Mouse (Mus musculus): ENCODE results near the gene Gpr4.

The Gpr4 gene

DNA sequence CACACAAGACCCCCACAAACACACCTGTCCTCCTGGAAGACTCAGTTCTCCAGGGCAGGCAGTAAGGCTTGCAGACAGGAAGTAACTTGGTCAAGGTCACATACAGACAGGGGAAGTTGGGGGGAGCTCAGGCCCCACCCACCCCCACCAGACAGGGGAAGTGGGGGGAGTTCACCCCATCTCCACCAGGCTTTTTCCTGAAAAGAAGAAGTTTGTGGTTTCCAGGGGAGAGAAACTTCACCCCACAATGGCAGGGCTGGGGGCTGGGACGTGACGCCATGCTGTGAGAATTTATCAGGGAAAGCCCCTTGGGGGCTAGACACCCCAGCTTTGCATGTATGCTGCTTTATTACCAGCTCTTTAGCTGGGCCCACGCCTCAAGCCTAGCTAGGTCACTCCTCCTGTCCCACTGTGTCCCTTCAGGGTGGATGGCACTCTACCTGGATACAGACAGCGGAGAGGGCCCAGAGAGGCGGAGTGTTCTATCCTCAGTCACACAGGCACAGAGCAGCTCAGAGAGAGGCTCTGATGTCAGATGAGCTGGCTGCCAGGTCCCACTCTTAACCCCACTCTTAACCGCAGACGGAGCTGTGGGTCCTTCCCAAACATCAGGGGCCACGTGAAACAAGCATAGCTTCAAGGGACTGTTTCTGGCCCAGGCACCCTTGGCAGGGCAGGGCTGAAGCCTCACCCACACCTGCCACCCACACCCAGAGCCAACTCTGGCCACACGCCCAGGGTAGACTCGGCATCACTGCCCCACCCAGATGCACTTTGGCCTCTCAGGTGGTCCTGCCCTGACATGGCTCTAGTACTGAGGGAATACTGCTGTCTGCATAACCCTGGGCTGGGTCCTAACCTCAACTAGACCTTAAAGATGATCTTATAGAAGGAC, 53.8 kb downstream of the Gpr4 start:
- DNase-seq, result peak; percentile 95

GRCm38 (mm10) chr7:19267051-19267450, 54.7 kb downstream of the Gpr4 start:
- DNase-seq, result peak; percentile 94

DNA sequence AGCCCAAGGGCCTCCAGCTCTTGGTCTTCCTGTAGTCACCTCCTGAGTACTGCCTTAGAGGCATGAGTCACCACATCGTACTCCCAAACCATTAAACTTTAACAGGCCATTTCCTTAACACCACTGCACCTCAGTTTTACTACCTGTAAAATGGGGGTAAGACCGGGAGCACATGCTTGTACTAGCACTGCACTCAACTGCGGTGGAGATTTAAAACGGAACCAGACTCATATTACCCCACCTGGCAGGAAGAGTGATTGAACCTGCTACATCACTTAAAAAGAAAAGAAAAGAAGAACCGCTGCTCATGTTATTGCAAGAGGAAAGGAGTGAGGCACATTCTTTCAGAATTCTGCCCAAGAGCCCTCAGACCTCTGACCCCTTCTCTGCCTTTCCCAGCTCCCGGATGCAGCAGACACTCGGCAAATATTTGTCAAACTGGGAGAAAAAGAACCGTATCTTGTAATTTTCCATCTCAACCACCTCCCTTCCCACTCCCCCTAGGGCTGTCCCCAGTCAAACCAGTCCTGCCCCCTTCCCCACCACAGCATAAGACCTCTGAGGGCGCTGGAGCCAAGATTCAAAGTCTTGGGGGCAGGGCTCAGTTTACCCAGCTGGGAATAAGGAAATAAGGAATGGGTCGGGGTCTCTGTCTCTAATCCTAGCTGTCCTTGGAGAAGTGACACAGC, 56.8 kb downstream of the Gpr4 start:
- DNase-seq, result no peak

DNA sequence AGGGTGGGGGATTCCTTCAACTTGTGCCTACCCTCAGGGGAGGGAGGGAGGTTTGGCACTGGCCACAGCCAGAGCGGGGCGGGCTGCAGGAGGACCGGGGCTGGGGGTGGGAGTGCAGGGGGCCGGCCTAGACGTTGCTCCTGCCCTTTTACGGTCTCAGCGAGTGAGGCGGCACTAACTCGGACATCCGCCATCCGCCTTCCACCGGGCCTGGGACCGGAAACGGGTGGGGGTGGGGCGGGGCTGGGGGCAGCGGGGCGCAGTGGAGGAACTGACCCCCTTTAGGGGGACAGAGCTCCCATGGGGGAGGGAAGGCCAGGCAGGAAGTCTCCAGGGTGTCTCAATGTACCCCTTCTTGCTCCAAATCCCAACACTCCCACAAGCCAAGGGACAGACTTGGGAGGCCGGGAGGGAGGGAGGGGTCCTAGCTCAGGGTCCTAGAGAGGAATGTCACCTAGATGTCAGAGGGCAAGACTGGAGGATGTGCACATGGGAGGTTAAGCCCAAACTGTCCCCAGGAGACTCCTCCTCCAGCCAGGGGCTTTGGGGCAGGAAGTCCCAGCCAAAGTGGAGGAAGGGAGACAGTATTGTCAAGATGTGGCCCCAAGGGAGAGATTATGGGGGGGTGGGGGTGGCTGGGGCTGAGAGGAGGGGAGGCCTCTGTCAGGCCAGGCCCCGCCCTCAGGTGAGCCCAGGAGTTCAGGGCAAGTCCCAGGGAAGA, 57.5 kb downstream of the Gpr4 start:
- DNase-seq, result peak; percentile 99

DNA sequence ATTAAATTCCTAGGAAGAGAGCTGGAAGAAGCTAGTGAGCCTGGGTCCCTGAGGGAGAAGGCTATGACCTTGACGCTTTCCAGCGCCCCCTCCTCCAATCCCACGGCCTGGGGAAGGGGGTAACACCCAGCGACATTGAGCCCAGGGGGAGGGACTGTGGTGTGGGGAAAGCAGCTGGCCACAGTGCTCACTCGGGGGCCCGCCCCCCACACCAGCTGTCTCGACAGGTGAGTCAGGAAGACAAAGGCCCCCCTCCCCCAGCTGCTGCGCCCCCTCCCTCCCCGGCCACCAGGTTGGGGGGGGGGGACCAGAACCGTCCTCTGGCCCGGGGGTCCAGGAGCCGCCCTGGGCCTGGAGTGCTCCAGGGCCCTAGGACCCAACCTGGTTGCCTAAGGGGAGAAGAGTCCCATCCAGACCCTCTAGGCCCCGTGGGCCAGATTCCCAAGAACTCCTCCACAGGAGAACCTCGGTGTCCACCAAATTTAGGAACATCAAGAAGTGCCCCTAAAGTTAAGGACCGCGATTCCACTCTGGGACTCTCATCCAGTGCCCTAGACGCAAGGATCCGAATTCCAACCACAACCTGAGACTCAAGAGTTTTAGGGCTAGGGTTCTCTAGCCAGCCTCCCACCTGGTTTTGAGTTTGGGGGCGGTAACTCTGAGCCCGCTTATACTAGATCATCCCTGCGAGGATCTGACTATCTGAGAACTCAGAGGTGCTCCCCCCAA, 58.3 kb downstream of the Gpr4 start:
- DNase-seq, result peak; percentile 96

GRCm38 (mm10) chr7:19271238-19272172, 59.2 kb downstream of the Gpr4 start, which contains the start of gene Vasp:
Gene Vasp (minus strand): TSS chr7:19271817.
- peak; percentile 99 for DNase-seq

DNA sequence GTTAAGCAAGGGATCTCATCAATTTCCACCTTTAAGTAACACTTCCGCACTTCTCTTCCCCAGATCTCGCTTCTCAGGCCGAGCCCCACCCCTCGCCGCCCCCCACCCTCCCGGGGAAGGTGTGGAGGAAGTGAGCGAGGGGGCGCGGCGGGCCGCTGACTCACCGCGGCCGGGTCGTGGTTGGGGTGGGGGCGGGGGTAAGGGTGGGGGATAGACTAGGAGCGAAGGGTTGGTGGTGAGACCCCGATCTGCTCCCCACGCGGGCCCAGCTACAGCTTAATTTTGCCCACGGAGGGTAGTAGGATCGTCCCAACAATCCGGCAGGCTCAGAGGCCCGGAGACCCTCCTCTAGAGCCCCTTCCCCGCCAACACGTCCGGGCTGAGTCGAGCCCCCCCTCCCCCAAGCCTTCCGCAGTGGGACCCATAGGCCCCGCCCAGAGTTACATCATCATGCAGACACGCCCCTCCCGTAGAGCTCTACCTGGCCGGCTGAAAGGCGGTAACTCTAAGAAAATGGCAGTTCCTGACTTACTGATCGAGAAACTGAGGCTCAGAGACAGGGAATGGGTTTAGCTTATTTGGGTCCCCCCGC, 59.9 kb downstream of the Gpr4 start:
- peak; percentile 98 for DNase-seq
